Mouse (Mus musculus) C2C12 (cell line): Measurements from ENCODE around the gene Ank3. TPM values are rescaled to one million over a fixed set of nuclear protein-coding genes. Genes with fewer than 3 reads are reported as not detected.

ENCODE experiments used
- H3K27me3 ChIP-seq: one replicate; pipeline ENCODE4 v1.6.1; 2011; ENCODE audit not compliant: control insufficient read depth, insufficient read depth, insufficient read length
- H3K36me3 ChIP-seq: one replicate; pipeline ENCODE4 v1.6.1; 2011; ENCODE audit not compliant: control insufficient read depth, insufficient read depth
- H3K4me3 ChIP-seq: one replicate; pipeline ENCODE4 v1.5.1; 2011; ENCODE audit warnings: mild to moderate bottlenecking, control low read depth; ENCODE audit not compliant: poor library complexity, insufficient read depth, severe bottlenecking
- H3K79me2 ChIP-seq: one replicate; pipeline ENCODE4 v1.6.1; 2011; ENCODE audit not compliant: control insufficient read depth, insufficient read depth
- H3K79me3 ChIP-seq: one replicate; pipeline ENCODE4 v1.6.1; 2011; ENCODE audit warnings: low read depth, control low read depth
- H3ac ChIP-seq: one replicate; pipeline ENCODE3; 2011; ENCODE audit warnings: low read depth; ENCODE audit not compliant: control insufficient read depth, insufficient read length
- CEBPB ChIP-seq: IDR thresholded peaks from one replicate; pipeline ENCODE4 v1.6.1; 2011; ENCODE audit warnings: low read depth, mild to moderate bottlenecking, control low read depth, moderate library complexity
- CTCF ChIP-seq: IDR thresholded peaks from one replicate; pipeline ENCODE4 v1.5.1; 2011; ENCODE audit not compliant: control insufficient read depth, insufficient read depth, insufficient read length
- FOSL1 ChIP-seq: IDR thresholded peaks from one replicate; pipeline ENCODE4 v1.8.0; 2011; ENCODE audit warnings: mild to moderate bottlenecking, low read length; ENCODE audit not compliant: poor library complexity, insufficient read depth, severe bottlenecking
- MAX ChIP-seq: IDR thresholded peaks from one replicate; pipeline ENCODE4 v1.6.1; 2011; ENCODE audit warnings: mild to moderate bottlenecking, control low read depth
- MYOD1 ChIP-seq: IDR thresholded peaks from one replicate; pipeline ENCODE4 v1.6.1; 2011; ENCODE audit warnings: low read depth; ENCODE audit not compliant: control insufficient read depth, insufficient read length
- MYOG ChIP-seq: IDR thresholded peaks from one replicate; pipeline ENCODE4 v1.6.1; 2011; ENCODE audit not compliant: control insufficient read depth, insufficient read length; ENCODE audit errors: extremely low read depth
- USF1 ChIP-seq: IDR thresholded peaks from one replicate; pipeline ENCODE4 v1.6.1; 2011; ENCODE audit warnings: low read depth, mild to moderate bottlenecking, control low read depth, moderate library complexity
- polyA plus RNA-seq: library from polyadenylated mRNA; unstranded; fragments of >200 nt; fragmentation: generic; extraction: Trizol; gene quantifications from one replicate; pipeline ENCODE4 v1.2.1, GENCODE M21; 2012; ENCODE audit warnings: missing spikeins

The Ank3 gene
- polyA plus RNA-seq, 1 experiment: 9.8 TPM

GRCm38 (mm10) chr10:69939144-69939543 lies 540.6 kb downstream of the Ank3 start:
- Histone ChIP-seq H3K79me3 (no peaks in the 10 kb centered on the region), H3K4me3 (no peak overlapping the region), H3K27me3 (no peaks in the 10 kb centered on the region), H3K79me2 (no peaks in the 10 kb centered on the region), H3K36me3 (no peaks in the 10 kb centered on the region), H3ac (no peak overlapping the region)
- no peak for TF ChIP-seq MAX
- TF ChIP-seq MYOG: no peak
- no peak for TF ChIP-seq FOSL1
- TF ChIP-seq CEBPB: no peak
- no peak for TF ChIP-seq CTCF
- TF ChIP-seq MYOD1: no peak

GRCm38 (mm10) chr10:69939966-69940365 lies 541.4 kb downstream of the Ank3 start:
- TF ChIP-seq CEBPB (no peak), USF1 (no peak), MYOD1 (no peak), CTCF (no peak), FOSL1 (no peak), MYOG (no peak), MAX (no peak)
- H3K79me3 ChIP-seq: no peaks in the 10 kb centered on the region
- H3K79me2 ChIP-seq: no peaks in the 10 kb centered on the region
- H3K36me3 ChIP-seq: no peaks in the 10 kb centered on the region
- H3ac ChIP-seq: no peak overlapping the region
- no peaks in the 10 kb centered on the region for H3K27me3 ChIP-seq
- H3K4me3 ChIP-seq: no peak overlapping the region

GRCm38 (mm10) chr10:69941001-69941400 lies 542.4 kb downstream of the Ank3 start:
- no peak for TF ChIP-seq CEBPB
- no peak for TF ChIP-seq USF1
- TF ChIP-seq CTCF: no peak
- no peak for TF ChIP-seq MYOG
- TF ChIP-seq MYOD1: no peak
- TF ChIP-seq MAX: no peak
- TF ChIP-seq FOSL1: no peak
- H3K79me2 ChIP-seq: no peaks in the 10 kb centered on the region
- no peak overlapping the region for H3ac ChIP-seq
- no peaks in the 10 kb centered on the region for H3K27me3 ChIP-seq
- no peak overlapping the region for H3K4me3 ChIP-seq
- no peaks in the 10 kb centered on the region for H3K36me3 ChIP-seq
- H3K79me3 ChIP-seq: no peaks in the 10 kb centered on the region

GRCm38 (mm10) chr10:69944845-69945244 lies 546.3 kb downstream of the Ank3 start:
- TF ChIP-seq CEBPB (no peak), USF1 (no peak), CTCF (no peak), FOSL1 (no peak), MYOG (no peak), MAX (no peak), MYOD1 (no peak)
- Histone ChIP-seq H3K36me3 (no peaks in the 10 kb centered on the region), H3K79me2 (no peaks in the 10 kb centered on the region), H3K79me3 (no peaks in the 10 kb centered on the region), H3ac (no peak overlapping the region), H3K27me3 (no peaks in the 10 kb centered on the region), H3K4me3 (no peak overlapping the region)

- no peaks in the 10 kb centered on the region for H3K27me3 ChIP-seq
- H3K79me2 ChIP-seq: no peaks in the 10 kb centered on the region
- TF ChIP-seq MYOG (no peak), CEBPB (no peak), USF1 (no peak), MYOD1 (no peak), CTCF (no peak), FOSL1 (no peak), MAX (no peak)
- H3K4me3 ChIP-seq: no peak overlapping the region
- H3K79me3 ChIP-seq: no peaks in the 10 kb centered on the region
- no peaks in the 10 kb centered on the region for H3K36me3 ChIP-seq
- no peak overlapping the region for H3ac ChIP-seq
These were observed 547.3 kb downstream of the Ank3 start for GRCm38 (mm10) chr10:69945870-69946269.

GRCm38 (mm10) chr10:69946271-69946670 lies 547.7 kb downstream of the Ank3 start:
- H3K79me3 ChIP-seq: no peaks in the 10 kb centered on the region
- H3K79me2 ChIP-seq: no peaks in the 10 kb centered on the region
- no peaks in the 10 kb centered on the region for H3K27me3 ChIP-seq
- TF ChIP-seq MYOD1: no peak
- H3K4me3 ChIP-seq: no peak overlapping the region
- no peaks in the 10 kb centered on the region for H3K36me3 ChIP-seq
- H3ac ChIP-seq: no peak overlapping the region
